Mouse (Mus musculus) megakaryocyte progenitor cell, adult 5-6 weeks (primary cell): Measurements from ENCODE around the gene Hint2. TPM values are rescaled to one million over a fixed set of nuclear protein-coding genes. Genes with fewer than 3 reads are reported as not detected.
A peak's percentile ranks its signal among the peaks of the same experiment; 100 is the strongest.

Experiments
- ATAC-seq: replicated peaks from 2 replicates; pipeline ENCODE4 v1.8.0; 2016; ENCODE audit warnings: mild to moderate bottlenecking, moderate TSS enrichment, inconsistent platforms; ENCODE audit not compliant: poor library complexity
- total RNA-seq, 2 experiments: library from RNA; stranded (forward) in 1 of 2; stranded (reverse) in 1 of 2; fragments of 157-497, 149-512 nt in 1 of 2; fragments of 200-1000 nt in 1 of 2; gene quantifications; 2 replicates each; pipeline versions ENCODE4 v1.2.3 to v1.2.4; 2015 to 2017

The Hint2 gene
- total RNA-seq, 2 experiments from 2014 or later, result 36.5 to 58.6 TPM

DNA sequence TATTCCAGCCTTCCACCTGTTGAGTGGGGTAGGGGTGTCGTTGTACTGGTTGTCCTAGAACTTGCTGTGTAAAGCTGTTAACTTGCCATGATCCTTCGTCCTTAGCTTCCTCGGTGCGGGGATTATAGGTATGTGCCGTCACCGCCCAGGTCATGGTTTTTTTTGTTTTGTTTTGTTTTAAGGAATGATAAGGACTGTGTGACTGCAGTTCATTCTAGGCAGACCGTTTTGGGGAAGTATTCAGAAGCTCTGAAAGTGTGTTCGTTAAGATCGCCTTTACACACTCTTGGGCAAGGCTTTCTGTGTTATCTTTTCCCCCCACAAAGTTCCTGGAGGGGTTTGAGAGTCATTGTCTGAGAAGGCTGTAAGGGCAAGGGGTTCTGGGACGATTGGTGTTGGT, 43.7 kb downstream of the Hint2 start:
- peak; percentile 81 for ATAC-seq

- peak; percentile 94 for ATAC-seq
Observed at GRCm38 (mm10) chr4:43604751-43605685, 51.2 kb downstream of the Hint2 start.

Other genes with a start within 250 kb of the Hint2 start
- gene Fam166b, start 227.3 kb downstream of the Hint2 start, total RNA-seq (2015), result not detected in 2 replicates
- not detected in 2 replicates for gene Fam166b, start 227.3 kb downstream of the Hint2 start, total RNA-seq (2017)
- 5.2 and 6.3 TPM in 2 replicates for gene Tesk1, start 214.5 kb downstream of the Hint2 start, total RNA-seq (2015)
- 5.7 and 5.9 TPM in 2 replicates for gene Tesk1, start 214.5 kb downstream of the Hint2 start, total RNA-seq (2017)
- gene Cd72, start 201.8 kb downstream of the Hint2 start, total RNA-seq (2015), result 2.2 and 6.3 TPM in 2 replicates
- 8.2 and 8.7 TPM in 2 replicates for gene Cd72, start 201.8 kb downstream of the Hint2 start, total RNA-seq (2017)
- gene Sit1, start 172.7 kb downstream of the Hint2 start, total RNA-seq (2015), result not detected in 2 replicates
- gene Sit1, start 172.7 kb downstream of the Hint2 start, total RNA-seq (2017), result not detected in 2 replicates
- gene Ccdc107, start 163.6 kb downstream of the Hint2 start, total RNA-seq (2015), result 34.5 and 43.0 TPM in 2 replicates
- 49.6 and 53.9 TPM in 2 replicates for gene Ccdc107, start 163.6 kb downstream of the Hint2 start, total RNA-seq (2017)
- 44.2 and 55.1 TPM in 2 replicates for gene Arhgef39, start 156.8 kb downstream of the Hint2 start, total RNA-seq (2015)
- gene Arhgef39, start 156.8 kb downstream of the Hint2 start, total RNA-seq (2017), result 47.5 and 65.0 TPM in 2 replicates
- 10.4 and 15.0 TPM in 2 replicates for gene Car9, start 149.5 kb downstream of the Hint2 start, total RNA-seq (2015)
- gene Car9, start 149.5 kb downstream of the Hint2 start, total RNA-seq (2017), result 4.0 and 10.5 TPM in 2 replicates
- 0.56 and 3.0 TPM in 2 replicates for gene Tpm2, start 132.7 kb downstream of the Hint2 start, total RNA-seq (2015)
- gene Tpm2, start 132.7 kb downstream of the Hint2 start, total RNA-seq (2017), result 3.8 and 5.8 TPM in 2 replicates
- gene Creb3, start 94.1 kb downstream of the Hint2 start, total RNA-seq (2015), result 8.9 and 10.3 TPM in 2 replicates
- 41.6 and 64.7 TPM in 2 replicates for gene Creb3, start 94.1 kb downstream of the Hint2 start, total RNA-seq (2017)
- 125 and 138 TPM in 2 replicates for gene Tln1, start 93.8 kb downstream of the Hint2 start, total RNA-seq (2015)
- 167 and 253 TPM in 2 replicates for gene Tln1, start 93.8 kb downstream of the Hint2 start, total RNA-seq (2017)
- 20.6 and 23.3 TPM in 2 replicates for gene Rgp1, start 77.8 kb downstream of the Hint2 start, total RNA-seq (2015)
- gene Rgp1, start 77.8 kb downstream of the Hint2 start, total RNA-seq (2017), result 8.7 and 14.5 TPM in 2 replicates
- 4.8 and 9.3 TPM in 2 replicates for gene Gba2, start 77.6 kb downstream of the Hint2 start, total RNA-seq (2015)
- gene Gba2, start 77.6 kb downstream of the Hint2 start, total RNA-seq (2017), result 7.2 and 8.1 TPM in 2 replicates
- not detected in 2 replicates for gene Msmp, start 72.0 kb downstream of the Hint2 start, total RNA-seq (2015)
- gene Msmp, start 72.0 kb downstream of the Hint2 start, total RNA-seq (2017), result not detected in 2 replicates
- gene Npr2, start 24.5 kb downstream of the Hint2 start, total RNA-seq (2015), result 0.30 and 1.4 TPM in 2 replicates
- gene Npr2, start 24.5 kb downstream of the Hint2 start, total RNA-seq (2017), result 0.21 and 1.3 TPM in 2 replicates
- gene Spag8, start 2.9 kb downstream of the Hint2 start, total RNA-seq (2015), result 0.22 TPM in 1 of 2 replicates, not detected in the other
- gene Spag8, start 2.9 kb downstream of the Hint2 start, total RNA-seq (2017), result 0.71 TPM in 1 of 2 replicates, not detected in the other
- 0.47 and 0.95 TPM in 2 replicates for gene Tmem8b, start 12.5 kb upstream of the Hint2 start, total RNA-seq (2015)
- gene Tmem8b, start 12.5 kb upstream of the Hint2 start, total RNA-seq (2017), result 0.25 and 0.61 TPM in 2 replicates
- 0.07 TPM in 2 replicates for gene Fam221b, start 12.7 kb upstream of the Hint2 start, total RNA-seq (2015)
- gene Fam221b, start 12.7 kb upstream of the Hint2 start, total RNA-seq (2017), result 0.44 and 0.62 TPM in 2 replicates
- not detected in 2 replicates for gene Olfr70, start 44.3 kb upstream of the Hint2 start, total RNA-seq (2015)
- gene Olfr70, start 44.3 kb upstream of the Hint2 start, total RNA-seq (2017), result not detected in 2 replicates
- gene Olfr71, start 53.8 kb upstream of the Hint2 start, total RNA-seq (2015), result not detected in 2 replicates
- gene Olfr71, start 53.8 kb upstream of the Hint2 start, total RNA-seq (2017), result not detected in 2 replicates
- not detected in 2 replicates for gene Hrct1, start 70.7 kb upstream of the Hint2 start, total RNA-seq (2015)
- gene Hrct1, start 70.7 kb upstream of the Hint2 start, total RNA-seq (2017), result not detected in 2 replicates
- gene Spaar, start 73.6 kb upstream of the Hint2 start, total RNA-seq (2015), result not detected in 2 replicates
- not detected in 2 replicates for gene Spaar, start 73.6 kb upstream of the Hint2 start, total RNA-seq (2017)
- not detected in 2 replicates for gene Olfr159, start 114.5 kb upstream of the Hint2 start, total RNA-seq (2015)
- not detected in 2 replicates for gene Olfr159, start 114.5 kb upstream of the Hint2 start, total RNA-seq (2017)
- gene Olfr156, start 167.4 kb upstream of the Hint2 start, total RNA-seq (2015), result not detected in 2 replicates
- not detected in 2 replicates for gene Olfr156, start 167.4 kb upstream of the Hint2 start, total RNA-seq (2017)
- gene Olfr157, start 183.7 kb upstream of the Hint2 start, total RNA-seq (2015), result not detected in 2 replicates
- not detected in 2 replicates for gene Olfr157, start 183.7 kb upstream of the Hint2 start, total RNA-seq (2017)
- gene Olfr155, start 195.1 kb upstream of the Hint2 start, total RNA-seq (2015), result not detected in 2 replicates
- gene Olfr155, start 195.1 kb upstream of the Hint2 start, total RNA-seq (2017), result not detected in 2 replicates
- gene Reck, start 219.1 kb upstream of the Hint2 start, total RNA-seq (2015), result 1.5 and 1.8 TPM in 2 replicates
- gene Reck, start 219.1 kb upstream of the Hint2 start, total RNA-seq (2017), result 1.1 and 4.4 TPM in 2 replicates